Mouse (Mus musculus) c-Kit-positive CD71-positive TER-119-negative erythroid progenitor cells, embryonic 14.5 days (primary cell): Measurements from ENCODE around the gene Nphp1.

ENCODE experiments used
- DNase-seq: peaks from one replicate; pipeline ENCODE4 v3.0.0-alpha.2; 2013; ENCODE audit warnings: low read depth

The Nphp1 gene

DNA sequence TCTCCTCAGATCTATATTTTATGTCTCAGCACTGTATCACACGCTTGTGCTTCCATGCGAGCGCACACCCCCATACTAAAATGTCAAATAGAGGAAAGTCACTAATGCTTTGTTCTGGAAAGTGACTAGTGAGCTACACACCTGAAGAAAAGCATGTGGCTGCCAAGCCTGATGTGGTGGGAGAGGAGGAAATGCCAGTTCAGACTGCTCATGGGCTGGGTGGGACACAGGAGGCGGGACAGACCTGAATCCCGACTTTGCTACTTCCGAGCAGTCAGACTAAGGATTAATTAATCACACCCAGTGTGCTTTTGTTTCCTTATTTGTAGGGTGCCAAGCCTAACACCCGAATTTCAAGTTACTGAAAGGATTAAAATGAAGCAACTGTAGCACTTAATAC is 40.4 kb downstream of the Nphp1 start:
- no peak for DNase-seq

DNA sequence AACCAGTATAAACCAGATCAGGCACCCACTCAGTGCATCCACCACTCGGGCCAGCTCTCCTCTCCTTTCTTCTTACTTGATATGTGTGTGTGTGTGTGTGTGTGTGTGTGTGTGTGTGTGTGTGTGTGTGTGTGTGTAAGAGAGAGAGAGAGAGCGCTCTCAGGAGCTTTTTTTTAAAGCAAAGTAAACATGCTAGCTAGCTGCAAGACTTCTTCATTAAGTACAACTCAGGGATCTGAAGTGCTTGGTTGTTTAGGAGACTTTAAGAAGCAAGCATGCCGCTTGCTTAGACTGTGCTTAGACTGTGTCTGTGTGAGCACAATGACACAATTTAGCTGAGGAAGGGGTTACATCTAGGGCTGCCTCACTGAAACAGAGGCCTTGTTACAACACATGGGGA is 46.1 kb downstream of the Nphp1 start:
- no peak for DNase-seq

DNA sequence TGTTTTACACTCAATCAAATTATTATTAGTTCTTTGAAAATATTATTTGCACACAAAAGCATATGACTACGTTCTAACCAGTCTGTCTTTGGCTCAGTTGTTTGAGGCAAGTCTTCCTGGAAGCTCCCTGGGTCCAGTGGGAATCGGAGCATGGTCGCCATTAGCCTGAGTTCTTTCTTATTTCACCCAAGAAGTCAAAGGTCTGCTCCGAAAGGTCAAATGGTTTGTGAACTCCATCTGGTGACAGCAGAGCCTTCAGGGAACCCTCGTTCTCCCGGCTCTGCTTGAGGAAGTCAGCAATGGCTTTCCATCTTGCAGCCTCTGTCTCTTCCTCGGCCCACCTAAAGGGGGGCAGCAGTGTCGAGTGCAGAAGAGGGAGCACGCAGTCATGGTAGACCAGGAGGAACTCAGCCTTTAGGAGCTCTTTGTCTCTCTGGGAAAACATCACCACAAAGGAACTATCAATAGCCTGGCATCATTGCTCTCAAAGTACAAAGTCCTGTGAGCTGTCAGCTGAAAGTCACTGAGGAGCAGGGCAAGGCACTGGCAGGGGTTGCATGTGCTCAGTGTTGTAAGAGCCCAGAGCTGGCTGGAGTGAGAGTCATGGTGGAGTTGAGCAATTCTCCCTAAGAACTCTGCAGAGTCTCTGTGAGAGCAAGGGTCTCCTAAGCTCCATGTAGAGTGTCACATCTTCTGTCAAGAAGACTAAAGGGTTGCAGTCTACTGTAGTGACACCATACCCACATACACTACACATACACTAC is 47.8 kb downstream of the Nphp1 start:
- DNase-seq = no peak

DNA sequence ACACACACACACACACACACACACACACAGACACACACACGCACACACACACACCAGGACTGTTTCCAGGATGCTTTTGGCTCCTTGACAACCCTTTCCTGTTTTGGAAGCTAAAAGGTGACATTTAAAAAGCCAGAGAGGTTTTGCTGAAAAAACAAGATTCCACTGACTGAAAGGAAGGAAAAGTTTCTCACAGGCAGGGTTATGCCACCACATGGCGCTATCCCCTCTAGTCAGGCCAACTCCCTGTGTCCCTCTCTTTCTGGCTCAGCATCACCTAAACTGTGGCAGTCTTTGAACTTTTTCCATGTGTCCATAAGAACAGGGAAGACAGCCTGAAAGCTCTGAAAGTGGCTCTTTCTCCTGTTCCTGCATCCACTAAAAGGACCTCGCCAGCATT is 50.8 kb downstream of the Nphp1 start:
- DNase-seq = no peak

DNA sequence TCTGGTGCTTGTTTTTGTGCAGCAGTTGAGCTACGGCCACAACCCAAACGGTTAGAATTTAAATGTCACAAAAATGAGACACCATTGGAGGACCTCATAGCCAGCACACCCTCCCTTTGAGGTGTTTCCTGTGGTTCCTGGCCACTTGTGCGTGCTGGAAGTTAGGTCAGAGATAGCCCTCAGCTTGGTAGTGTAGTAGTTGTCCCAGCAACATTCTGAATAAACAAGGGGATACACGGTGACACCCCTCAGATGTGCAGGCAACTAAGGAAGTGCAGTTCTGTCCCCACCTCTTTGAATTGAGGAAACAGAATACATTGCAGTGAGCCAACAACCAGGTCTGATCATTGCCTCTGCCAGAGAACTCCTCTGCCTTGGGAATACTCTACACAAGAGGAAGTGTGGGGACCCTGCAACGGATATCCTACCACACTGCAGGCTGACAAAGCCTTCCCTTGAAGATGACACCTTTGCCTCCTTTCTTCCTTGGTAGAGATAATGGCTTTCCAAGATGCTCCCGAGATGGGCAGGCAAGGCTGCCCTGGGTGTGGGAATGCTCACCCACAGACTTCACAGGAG is 52.0 kb downstream of the Nphp1 start:
- no peak for DNase-seq

DNA sequence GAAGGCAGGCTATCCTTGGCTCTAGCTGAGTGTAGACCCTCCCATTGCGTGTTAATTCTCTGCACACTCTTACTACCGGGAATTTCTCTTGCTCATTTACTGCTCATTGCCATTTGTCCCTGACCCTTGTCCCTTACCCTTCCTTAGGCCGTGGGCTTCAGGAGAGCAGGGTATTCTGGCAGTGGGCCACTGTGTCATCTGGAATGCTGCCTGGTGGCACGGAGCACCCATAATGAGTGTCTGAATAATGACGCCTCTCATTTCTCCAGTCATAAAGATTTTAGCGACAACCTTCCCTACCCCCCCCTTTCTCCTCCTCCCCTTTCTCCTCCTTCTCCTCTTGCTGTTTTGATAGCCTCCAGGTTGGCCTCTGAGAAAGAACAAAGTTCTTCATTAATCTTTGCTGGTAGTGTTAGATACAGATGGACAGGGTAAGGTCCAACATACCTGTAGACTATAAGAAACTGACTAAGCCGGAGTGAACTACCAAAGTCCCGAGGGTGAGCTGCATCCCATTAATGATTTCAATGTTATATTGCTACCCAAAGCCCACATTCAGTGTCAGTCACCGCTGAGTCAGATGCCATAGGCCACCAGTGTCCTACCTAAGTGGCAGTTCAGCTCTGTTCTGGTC is 53.1 kb downstream of the Nphp1 start:
- DNase-seq = no peak

DNA sequence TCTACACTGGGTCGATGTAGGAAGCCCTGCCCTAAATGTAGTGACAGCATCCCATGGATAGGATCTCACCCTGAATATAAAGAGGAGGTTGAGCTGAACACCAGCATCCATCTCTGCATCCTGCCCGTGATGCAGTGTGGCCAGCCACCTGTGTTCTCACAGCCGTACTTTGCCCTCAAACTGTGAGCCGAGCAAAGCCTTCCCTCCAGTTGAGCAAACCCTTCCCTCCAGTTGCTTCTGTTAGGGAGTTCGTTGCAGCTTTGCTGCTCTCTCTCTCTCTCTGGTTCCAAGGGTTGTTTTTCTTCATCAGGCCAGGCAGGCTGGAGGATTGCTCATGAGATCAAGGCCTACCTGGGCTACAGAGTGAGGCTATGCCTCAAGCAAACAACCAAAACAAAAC is 53.8 kb downstream of the Nphp1 start:
- DNase-seq = no peak

DNA sequence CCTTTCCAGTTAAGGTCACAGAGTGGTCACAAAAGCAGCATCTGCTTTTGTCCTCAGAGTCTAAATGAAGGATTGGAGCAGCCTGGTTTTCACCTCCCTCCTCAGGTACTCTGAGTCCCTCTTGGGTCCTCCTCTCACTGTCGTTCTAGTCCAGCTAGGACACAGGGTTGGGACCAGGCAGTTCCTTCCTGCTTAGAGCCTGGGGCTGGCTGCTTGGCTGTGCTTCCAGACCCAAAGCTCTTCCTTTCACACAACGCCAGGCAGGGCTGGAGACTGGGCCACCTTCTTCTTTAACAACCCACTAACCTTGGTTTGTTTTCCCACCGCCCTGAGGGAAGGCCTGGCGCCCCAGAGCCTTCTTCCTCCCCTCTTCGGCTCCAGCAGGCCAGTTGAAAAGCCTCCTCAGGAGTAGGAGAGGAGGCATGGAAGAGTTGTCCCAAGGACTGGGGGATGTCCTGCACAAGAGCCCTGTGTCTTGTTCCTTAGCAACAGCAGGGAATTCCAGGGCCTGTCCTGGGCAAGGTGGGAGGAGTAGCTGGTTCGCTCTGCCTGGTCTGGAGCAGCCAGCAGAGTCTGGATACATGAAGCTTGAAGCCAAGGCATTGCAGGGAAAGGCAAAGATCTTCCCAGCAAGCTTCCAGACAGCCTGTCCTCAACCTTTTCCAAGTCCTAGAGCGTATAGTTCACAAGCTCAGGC is 58.2 kb downstream of the Nphp1 start:
- DNase-seq = no peak

DNA sequence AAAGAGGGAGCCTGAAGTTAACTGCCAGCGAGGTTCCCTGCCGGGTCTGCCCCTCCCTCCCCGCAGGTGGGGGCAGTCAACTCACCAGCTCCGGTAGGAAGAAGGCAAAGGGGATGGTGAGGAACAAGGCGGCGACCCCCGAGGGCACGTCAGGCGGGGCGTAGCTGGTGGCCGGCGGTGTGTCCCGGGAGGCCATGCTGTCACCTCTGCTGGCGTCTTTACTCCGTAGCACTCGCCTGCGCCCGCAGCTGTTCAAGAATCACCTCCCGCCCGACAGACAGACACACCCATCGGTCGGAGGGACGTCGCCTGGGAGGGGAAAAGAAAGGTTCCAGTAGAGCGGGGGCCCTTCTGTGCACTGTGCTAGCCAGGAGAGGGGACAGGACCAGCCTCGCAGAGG is 59.0 kb downstream of the Nphp1 start, which contains the start of gene Mall:
TSS of gene Mall (minus strand) at position 262 of the 400 bp plus-strand sequence.
- DNase-seq = no peak

DNA sequence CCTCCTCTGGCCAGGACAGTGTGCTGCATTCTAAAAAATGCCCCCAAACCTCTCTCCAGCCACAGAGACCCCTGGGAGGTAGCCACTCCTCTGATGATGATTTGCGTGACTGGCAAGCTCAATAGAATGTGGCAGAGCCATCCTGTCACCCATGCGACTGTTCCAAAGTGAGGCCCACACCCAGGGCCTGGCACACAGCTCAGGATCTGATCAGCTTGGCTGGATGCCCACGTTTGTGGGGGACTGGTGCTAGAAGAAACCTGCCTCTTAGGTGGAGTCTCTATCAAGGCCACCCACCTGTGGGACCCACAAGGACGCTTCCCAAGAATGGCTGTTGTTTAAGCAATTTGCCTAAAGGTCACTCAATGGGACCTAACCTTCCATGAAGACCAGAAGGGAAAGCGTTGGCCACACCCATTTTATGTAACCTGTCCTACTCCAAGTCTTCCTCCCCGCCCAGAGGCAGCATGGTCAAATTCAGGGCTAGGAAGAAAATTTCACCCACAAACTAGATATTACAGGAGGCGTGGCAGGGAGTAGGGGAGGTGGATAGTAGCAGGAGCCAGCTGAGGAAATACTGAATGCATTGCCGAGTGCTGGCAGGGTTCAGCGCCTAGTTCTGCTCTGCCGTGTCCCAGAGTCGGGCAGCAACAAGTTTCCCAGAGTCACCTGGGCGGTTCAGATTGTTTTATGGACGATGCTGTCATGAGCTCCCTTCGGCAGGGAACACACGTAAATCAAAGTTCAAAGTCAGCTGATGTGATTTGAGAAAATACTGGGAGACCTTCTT is 59.8 kb downstream of the Nphp1 start:
- DNase-seq = no peak

DNA sequence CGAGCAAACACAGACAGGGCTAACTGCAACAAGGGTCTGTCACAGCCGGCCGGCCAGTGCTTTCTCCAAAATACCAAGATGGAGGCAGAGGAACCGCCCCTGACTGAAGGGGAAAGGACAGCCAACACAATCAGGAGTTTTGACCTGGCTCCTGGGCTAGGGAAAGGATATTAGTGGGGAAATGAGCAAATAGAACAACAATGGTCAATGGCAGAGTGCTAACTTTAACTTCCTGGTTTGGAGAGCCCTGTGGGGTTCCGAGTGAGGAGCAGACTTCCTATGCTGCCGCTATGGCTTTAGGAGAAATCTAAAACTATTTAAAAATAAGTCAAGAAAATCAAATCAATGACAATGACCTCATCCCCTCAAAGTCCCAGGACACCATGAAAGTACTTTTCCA is 60.6 kb downstream of the Nphp1 start:
- DNase-seq = no peak

DNA sequence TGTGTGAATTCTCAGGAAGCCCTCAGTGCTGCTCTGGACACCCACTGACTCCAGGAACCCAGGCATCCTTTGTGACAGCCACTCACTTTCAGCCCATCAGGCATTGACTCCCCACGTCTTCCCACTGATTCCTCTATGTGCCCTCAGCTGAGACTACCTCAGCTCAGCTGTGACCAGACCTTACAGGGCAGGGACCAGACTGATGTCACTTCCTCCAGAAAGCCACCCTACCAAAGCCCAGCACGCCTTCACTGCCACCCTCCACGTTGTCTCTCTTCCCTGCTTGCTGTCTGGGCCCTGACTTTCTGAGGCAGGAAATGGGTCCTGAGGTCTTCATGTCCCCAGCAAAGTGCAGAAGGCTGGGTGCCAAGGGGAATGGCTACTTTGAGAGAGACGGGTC is 65.5 kb downstream of the Nphp1 start:
- no peak for DNase-seq

DNA sequence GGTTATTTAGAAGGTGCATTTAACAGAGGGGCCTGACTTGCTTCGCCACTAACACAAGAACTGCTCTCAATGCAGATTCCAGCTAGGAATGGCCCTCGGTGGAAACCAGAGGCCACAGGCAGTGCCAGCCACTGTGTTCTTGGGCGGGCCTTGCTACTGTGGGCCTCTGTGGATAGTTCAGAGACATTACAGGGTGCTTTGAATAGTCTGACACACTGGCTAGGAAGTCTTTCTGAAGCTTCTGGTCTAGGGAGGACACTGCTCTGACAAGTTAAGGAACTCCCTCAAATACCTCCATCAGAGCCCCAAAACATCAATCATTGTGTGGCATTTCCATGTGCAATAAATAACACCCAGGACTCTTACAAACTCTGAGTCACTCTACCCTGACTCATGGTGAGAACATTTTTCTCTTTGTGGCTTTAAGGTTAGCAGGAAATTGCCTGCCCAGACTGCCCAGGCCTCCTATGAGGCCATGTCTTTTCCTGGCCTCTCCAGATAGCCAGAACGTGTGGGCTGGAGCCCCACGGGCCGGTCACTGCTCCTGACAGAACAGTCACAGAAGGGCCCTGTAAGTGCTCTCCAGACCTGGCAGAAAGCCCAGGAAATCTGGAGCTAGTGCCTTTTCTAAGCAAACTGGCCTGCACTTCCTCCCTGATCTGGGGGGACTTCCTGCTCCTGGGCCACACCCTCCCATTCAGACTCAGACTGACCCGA is 66.4 kb downstream of the Nphp1 start:
- DNase-seq = no peak

DNA sequence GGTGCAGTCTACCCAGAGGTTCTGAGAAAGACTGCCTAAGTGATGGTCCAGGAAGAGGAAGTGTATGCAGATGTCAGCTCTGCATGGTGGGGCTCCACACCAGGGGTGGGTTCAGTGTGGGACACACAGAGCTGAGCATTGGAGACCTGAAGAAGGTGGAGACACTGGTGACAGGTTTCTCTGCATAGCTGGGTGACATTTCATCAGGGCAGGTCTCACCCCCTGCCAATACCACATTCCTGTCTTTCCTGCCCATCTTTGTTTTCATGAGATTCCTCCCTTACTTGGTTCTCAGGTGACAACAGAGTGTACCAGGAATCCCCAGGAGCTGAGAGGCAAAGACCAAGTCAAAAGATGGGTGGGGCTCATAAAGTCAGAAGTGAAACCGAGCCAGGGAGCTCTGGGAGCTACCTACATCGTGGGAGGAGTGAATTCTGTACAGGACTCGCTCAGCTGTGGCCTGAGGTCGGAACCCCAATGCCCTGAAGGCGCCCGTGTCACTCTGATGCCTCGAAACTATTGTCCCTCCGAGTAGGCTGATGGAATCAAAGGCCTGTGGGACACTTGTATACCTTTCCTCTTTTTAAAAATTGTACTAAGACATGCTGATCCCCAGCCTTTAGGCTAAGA is 69.7 kb downstream of the Nphp1 start:
- DNase-seq = no peak

DNA sequence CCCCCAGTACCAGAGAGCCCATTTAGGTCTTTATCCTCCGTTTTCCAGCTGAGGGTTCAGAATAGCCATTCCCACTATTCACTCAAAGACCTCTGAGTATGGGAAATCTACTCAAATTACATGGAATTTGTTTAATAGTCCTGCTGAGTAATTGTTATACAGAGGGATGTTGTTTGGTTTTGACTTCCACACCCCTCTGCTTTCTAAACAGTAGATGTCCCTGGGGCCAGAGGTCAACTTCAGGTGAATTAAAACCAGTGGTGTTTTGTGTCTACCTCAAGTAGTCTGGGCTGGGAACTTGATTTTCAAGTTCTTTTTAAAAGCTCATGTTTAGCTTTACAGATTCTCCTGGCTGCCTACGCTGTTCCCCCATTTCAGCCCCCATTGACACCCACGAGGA is 74.0 kb downstream of the Nphp1 start:
- DNase-seq = no peak

DNA sequence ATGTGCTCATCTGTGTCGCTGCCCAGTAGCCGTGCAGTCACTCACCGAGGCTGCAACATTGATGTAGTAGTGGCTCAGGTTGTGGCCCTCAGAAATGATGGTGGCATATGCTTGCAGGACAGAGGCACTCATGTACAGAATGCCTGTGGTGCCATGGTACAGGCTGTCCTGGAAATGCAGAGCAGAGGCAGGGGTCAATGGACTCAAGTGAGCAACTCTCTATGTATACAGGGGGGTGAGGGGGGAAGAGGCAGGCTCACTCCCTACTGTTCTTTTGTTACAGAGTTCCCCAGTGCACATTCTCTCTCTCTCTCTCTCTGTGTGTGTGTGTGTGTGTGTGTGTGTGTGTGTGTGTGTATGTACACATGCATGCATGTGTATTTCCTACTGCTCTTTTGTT is 79.9 kb downstream of the Nphp1 start:
- DNase-seq = no peak

DNA sequence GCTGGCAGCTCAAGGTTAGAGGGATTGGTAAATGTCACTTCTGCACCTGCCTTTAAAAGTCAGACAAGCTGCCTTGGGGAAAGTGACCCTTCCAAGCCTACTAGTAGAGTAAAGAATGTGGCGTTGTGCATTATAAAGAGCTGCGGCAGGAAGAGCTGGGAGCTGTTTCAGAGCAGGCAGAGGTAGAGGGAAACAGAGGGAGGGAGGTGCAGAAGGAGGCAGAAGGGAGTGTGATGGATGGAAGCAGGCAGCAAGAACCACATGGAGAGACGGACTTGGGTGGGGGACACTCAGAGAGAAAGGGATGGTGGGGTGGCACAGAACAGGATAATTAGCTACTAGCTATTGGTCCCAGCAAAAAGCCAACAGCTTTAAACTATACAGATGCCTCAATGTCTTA is 80.6 kb downstream of the Nphp1 start:
- no peak for DNase-seq

DNA sequence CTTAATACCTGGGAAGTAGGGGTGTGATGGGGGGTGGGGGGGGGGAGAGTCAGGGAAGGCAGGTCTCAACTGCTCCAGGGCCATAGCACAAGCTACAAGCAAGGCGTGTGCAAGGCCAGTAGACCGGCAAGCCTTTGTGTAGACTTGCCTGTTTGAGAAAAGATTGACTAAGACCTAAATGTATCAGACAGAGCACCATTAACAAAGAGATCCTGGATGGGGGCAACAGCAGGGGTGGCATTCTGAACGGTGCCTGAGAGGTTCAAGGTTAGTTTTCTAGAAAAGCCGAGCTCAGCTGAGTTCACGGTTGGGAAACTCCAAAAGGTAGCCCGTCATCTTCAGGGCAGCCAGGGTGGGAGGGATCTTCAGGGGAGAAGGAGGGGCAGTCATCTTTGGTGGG is 83.4 kb downstream of the Nphp1 start:
- DNase-seq = no peak
